Mouse (Mus musculus) megakaryocyte, adult 5-6 weeks (primary cell): Measurements from ENCODE around the gene Astn1. TPM values are rescaled to one million over a fixed set of nuclear protein-coding genes. Genes with fewer than 3 reads are reported as not detected.

Experiments used
- ATAC-seq: 2 replicates; pipeline ENCODE4 v1.8.0; 2016; ENCODE audit warnings: mild to moderate bottlenecking, inconsistent platforms; ENCODE audit not compliant: poor library complexity, severe bottlenecking
- total RNA-seq, 2 experiments: library from RNA; stranded (forward) in 1 of 2; stranded (reverse) in 1 of 2; fragments of 153-499, 151-499 nt in 1 of 2; fragments of 221-1000, 200-1000 nt in 1 of 2; gene quantifications; 2 replicates each; pipeline versions ENCODE4 v1.2.3 to v1.2.4; 2015 to 2017

Gene Astn1
- total RNA-seq, 2 experiments from 2014 or later = not detected

DNA sequence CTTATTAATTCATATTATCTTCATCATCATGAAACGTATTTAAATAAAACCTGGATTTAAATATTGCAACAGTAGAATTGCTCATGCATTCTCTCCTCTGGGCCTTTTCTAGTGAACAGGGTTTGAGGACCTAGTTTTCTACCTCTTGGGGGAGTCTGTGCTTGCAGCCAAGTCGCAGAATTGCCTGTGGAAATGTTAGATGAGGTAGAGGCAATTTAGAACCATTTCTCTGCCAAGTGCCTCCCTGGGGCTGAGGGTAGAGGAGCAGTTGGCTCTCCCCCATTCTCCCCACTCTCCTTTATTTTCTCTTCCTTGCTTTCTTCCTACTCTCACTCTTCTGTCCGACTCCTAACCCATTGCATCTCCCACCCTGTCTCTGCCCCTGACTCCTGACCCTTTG, 49.1 kb downstream of the Astn1 start:
- ATAC-seq = no peak

DNA sequence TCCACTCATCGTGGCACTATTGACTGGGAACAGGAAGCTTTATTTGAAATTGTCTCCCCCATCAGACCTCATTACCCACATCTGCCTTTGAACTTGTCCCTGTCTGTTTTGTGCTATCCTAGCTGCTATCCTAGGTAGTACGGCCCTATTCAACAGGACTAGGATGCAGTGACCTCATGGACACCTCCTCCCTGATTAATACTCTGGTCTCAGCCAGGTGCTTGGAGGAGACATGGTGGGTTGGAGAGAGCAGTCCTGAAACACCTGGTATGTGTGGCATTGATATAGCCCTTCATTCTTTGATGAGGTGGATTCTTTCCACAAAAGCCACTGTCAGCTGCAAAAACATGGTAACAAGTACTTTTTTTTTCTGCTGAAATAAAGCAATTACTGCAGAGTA, 52.1 kb downstream of the Astn1 start:
- ATAC-seq = no peak

DNA sequence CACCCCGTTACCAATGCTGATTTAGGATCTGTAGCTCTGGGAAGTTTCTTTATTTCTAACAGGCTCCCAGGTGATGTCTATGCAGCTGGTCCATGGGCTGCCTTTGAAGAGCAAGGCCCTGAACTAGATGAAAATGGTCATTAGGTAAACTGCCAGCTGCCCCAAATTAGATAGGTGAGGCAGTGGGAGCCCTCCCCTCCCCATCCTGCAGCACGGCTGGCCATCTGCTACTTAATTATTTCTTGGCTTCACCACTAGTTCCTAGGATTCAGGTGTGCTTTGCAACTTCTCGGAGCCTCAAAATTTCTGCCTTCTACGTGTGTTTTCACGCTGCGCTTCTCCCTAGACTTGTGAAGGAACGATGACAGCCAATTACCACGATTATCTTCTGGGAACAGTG, 59.4 kb downstream of the Astn1 start:
- no peak for ATAC-seq

DNA sequence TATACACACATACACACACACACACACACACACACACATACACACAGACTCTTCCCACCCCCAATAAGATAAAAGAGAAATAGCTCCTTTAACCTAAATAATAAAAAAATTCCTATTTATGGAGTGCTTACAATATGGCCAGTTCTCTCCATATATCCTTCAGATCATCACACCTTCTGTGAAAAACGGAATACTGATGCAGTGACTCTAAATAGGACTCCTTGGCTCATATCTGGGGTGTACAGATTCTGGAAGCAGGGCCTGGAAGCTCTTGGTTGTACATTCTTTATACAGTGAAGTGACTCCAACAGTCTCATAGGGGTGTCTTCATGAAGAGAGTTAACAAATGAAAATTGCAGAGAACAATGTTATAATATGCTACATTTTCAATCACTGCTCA, 60.7 kb downstream of the Astn1 start:
- no peak for ATAC-seq

DNA sequence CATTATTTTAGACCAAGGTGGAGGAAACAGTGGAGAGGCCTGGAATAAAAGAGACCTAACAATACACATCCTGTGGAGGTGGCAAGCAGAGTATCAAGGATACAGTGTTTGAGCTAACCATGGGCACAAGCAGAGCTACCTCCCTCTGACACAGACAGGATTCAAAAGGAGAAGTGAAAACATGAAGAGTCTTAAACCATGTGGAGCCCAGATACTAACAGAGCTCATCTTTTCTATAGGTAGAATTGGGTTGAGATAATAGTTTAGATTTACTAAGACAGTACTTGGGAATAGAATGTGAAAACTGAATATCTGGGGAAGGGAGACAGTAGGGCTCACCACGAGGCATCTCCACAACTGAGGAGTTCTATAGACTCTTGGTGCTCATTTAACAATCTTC, 84.0 kb downstream of the Astn1 start:
- no peak for ATAC-seq

DNA sequence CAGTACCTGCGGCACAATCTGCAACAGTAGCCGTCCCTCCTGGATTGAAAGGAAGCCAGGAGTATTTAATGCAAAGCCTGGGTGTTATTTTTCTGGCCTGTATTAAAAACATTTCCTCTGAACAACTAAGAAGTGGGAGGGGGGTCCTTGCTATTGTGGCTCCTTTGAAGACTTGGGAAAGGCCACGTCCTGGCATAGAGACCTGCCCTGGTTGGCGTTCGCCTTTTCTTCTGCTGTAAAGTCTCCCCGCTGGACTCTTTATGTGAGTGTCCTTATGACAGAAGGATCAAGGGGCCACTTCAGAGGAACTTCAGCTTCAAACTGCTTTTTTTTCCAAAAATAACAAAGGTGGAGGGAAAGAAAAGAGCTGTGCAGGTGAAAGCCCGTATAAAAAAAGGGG, 85.9 kb downstream of the Astn1 start:
- ATAC-seq = no peak

DNA sequence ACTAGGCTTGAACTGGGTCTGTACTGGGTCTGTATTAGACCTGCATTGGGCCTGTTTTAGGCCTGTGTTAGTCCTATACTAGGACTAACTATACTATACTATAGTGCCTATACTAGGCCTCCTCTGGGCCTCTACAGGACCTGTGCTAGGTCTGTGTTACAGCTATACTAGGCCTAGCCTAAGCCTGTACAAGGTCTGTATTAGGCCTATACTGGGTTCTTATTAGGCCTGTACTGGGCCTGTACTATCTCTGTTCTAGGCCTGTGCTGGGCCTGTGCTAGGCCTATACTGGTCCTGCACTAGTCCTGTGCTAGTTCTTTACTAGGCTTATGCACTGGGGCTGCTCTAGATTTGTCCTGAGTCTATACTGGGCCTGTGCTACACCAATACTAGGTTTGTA, 90.6 kb downstream of the Astn1 start:
- peak; percentile 15; the same call in 1 of the 2 replicates for ATAC-seq

DNA sequence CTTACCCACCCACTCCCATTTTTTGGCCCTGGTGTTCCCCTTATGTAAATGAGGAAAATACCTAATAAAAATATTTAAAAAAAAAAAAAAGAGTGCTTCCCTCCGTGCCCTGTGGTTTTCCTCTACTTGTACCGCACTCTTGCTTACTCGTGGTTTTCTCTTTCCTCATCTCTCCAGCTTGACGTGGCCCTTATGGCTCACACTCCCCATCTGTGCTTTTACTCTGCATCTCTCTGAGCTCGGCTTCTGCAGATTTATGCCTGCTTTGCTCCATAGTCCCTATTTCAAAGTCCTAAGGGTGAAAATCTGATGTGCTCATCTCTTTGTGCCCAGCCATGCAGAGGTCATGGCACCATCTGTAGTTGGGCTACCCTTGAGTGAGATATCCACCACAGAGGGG, 91.5 kb downstream of the Astn1 start:
- no peak for ATAC-seq

DNA sequence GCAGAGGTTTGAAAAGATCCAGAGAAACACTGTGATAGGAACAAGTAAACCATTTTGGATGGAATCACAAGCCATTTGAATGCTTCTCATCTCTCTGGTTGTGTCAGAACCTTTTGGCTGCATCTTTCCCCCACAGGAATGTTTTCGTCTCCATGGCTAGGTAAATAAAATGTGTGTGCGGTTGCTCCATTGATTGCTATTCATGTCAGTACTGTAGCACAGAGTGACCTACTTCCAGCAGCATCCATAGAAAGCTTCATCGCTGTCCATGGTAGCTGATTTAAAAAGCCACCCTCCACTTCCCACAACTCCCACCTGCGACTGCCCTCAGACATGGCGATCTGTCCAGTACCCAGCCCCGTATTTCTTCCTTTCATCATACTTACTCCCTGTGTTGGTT, 101.9 kb downstream of the Astn1 start:
- ATAC-seq = no peak

DNA sequence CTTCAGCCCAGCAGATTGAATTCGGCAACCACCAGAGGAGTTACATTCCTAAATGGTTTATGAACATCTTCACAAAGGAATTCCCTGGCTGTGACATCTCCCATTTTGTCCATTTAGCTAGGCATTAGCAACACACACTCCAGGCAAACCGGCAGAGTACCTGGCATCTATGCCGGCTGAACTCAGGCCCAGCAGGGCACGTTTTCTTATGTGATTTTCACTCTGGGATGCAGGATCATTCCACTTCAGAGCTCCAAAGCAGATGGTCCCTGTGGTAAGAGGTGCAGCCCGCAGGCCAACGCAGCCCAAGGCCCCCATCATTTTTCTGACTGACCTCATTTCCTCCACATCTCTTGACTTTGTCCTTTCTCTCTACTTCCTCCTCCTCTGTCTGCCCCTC, 103.2 kb downstream of the Astn1 start:
- ATAC-seq = no peak

DNA sequence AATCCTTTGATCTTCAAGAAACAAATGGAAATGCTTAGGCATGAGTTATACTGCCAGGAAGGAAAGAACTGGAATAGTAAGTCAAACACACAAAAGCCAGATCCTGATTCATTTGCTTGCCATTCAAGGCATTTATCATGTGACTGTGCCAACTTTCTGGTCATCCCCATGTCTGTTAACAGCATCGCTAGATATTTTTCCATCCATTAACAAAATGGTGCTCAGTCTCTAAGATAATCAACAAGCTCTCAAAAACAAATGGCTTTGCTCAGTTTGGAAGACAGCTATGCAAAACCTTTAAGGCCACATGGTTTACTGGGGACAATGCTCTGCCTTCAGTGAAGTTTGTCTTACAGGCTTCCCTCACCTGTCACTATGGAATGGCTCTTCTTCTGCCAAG, 115.8 kb downstream of the Astn1 start:
- ATAC-seq = no peak

DNA sequence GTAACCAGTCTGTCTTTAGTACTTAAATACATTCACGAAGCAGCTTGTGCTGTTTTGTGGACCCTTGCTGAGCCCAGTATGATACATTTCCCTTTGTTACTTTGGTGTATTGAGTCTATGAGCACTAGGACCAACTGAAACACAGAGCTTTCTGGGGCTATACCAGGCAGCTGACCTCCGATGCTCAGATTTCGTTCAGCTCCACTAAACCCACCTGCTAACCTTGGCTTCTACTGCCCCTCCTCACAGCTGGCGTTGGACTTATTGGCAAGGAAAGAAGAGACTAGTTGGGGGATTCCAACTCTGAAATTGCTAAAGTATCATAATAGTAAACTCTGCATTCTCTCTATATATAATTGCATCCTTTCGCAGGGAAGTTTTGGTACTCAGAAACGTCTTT, 118.2 kb downstream of the Astn1 start:
- no peak for ATAC-seq

DNA sequence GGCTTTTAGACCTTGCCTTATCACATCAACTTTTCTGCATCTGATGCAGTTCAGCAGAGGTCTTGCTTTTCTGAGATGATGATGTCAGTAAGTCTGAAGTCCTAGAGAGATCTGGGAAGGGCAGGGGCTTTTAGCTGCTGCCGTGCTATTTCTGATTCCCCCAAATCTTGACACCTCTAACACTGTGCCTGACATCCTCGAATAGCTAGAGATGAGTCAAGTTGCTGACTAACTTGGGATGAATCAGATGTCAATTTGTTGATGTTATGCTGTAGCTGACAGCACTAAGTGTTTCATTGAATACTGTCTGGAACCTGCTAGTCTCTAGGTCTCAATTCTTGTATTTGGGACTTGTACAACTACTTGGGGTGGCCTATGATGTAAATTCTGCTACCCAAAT, 121.7 kb downstream of the Astn1 start:
- ATAC-seq = no peak

DNA sequence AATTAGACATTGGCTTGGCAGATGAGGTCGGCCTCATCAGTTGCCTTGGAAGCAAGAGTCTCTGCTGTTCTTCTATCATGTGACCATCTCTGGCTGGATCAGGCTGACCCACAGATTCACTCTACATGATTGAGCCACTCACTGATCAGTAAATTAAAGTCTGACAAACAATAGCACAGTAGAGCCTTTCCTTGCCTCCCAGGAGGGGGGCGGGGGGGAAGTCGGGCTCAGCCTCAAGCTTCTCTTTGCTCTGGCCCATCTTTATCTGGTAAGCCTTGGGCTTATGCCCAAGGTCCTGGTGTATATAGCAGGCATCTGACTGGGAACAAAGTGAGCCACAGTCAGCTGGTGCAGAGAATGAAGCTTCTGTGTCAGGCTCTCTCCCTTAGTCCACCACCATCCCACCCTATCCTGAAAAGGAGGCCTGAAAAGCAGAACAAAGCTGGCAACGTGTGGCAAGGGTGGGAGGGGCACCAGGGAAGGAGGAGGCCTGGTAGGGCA, 127.5 kb downstream of the Astn1 start:
- ATAC-seq = no peak

DNA sequence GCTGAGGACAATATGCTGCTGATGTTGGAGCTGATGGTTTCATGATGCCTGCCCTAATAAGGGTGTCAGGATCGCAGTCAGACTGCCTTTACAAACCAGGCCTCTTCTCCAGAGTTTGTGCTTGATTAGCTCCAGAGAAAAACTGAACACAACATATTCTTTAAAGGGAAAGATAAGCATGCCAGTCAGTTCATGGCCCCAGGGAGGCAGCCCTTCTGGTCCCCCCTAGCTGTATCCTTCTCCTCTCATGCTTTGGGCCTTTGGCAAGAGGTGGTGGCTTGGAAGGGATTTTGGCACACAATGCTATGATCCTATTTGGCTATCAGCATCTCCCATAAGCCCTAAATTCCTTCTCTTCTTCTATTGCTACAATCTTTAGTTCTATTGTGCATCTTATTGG, 128.1 kb downstream of the Astn1 start:
- ATAC-seq = no peak

DNA sequence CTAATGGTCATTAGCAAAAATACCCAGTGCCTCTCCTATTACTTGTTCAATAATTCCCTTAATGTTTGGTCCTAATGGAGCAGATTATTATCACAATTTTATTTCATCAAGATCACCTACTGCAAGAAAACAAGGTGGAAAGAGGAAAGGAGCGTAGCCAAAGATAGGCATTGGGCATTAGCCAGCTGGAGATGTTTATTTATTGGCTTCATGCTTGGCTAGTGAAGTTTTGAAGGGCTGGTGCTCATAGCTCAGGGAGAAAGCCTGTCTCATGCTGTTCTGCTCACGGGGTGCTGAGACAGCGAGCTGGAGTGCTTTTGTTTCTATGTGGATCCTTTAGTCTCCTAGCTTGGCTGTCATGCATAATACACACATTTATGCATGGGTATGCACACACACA, 131.2 kb downstream of the Astn1 start:
- ATAC-seq = no peak

DNA sequence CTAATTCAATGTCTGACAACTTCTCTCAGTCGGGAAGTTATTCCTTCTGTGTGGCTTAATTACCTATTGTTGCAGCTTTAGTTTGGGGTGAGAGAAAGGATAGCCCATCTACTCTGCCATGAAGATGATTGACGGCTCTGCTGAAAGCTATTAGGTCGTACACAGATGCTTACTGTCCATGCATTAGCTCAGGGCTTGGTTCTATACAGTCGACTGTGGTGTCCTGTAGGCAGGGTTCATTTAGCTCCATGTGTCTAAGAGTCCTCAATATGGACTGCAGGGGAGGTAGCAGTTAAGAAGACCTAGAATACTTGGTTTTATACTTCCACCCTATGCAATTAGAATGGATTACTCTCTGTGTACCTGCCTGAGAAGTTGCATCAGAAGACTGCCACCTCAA, 138.1 kb downstream of the Astn1 start:
- ATAC-seq = no peak

DNA sequence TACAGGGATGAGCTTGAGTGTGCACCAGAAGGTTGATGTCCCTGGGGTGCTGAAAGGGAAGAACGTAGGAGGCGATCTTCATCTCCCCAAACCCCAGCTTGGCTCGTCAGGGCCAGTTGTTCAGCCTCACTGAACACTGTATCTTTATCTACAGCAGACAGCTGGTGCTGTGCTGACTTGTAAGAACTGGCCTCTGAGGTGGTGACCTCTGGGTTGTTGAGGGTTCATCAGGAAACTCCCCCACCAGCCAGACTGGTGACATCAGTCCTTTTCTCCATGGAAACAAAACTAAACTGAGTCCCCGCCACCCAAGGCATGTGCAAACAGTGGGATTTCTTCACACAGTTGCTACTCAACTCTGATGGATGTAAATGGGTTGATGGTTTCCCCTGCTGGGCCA, 138.9 kb downstream of the Astn1 start:
- ATAC-seq = no peak

DNA sequence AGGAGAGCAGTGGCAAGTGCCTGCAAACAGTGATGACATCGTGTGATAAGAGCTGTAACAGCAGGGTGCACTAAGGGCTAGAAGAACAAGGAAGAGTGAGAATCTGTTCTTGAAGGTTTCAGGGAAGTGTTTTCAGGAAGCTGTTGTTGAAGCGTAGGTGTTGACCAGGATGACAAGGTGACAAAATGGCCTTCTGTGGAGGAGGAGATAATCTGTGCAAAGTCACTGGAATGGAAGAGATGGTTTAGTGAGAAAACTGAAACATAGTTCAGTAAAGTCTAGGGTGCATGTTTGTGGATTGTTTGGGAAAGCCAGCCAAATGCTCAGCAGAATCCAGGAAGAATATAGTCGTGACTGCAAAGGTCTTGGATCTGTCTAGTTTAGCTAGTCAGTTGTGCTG, 145.5 kb downstream of the Astn1 start:
- no peak for ATAC-seq

DNA sequence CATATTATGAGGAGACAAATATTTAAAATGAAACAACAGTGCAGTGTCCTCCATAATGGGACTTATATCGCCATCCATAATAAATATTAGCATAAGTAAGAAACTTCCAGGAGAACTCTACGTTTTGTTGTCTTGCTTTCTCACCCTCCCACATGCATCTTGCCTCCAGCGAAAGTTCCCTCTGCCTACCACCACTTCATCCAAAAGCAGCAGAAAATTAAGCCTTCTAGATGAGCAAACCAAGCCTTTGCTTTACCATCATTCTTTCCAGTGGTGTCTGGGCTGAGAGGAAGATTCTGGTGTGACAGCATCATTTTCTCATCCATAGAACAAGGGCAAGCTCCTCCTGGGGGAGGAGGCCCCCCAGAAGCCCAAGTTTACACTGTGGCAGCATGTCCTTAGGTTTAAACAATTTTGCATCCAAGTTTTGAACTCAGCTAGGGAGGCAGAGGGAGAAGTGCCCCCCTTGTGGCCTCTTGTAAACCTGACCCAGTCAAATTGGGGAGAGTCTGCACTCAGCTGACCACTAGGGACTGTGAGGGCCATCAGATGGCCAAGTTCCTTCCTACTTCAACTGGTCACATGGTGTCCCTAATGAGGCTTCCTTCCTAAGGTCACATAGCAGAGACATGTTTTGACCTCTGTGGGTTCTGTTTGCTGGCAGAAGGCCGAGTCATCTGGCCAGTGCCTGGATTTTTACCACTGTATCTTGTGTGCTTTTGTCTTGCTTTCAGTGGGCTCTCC, 147.2 kb downstream of the Astn1 start:
- ATAC-seq = no peak

DNA sequence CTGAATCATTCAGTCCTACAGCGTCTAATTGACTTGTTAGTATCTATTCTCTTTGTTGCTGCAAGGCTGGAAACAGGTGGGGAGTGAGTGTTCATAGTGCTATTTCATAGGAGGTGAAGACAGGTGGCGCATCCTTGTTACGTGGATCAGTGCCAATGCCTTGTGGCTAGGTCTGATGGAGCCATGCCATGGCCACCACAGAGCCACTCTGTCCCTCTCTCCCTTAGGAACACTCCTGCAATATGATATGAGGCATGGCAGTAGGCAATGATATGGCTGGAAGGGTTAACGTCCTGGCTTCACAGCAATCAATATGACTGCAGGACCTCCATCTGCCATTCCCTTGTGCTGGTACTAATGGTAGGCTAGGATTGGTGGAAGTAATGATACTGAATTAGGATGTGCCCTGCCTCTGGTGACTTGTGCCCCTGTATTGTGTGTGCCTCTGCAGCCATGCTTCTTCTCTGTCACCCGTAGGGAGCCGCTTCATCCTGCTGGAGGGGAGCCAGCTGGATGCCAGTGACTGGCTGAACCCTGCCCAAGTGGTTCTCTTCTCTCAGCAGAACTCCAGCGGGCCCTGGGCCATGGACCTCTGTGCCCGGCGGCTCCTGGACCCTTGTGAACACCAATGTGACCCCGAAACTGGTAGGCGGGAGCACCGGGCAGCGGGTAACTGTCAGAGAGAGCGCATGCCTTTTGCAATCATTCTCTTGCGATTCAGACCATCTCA, 148.6 kb downstream of the Astn1 start:
- ATAC-seq = no peak

DNA sequence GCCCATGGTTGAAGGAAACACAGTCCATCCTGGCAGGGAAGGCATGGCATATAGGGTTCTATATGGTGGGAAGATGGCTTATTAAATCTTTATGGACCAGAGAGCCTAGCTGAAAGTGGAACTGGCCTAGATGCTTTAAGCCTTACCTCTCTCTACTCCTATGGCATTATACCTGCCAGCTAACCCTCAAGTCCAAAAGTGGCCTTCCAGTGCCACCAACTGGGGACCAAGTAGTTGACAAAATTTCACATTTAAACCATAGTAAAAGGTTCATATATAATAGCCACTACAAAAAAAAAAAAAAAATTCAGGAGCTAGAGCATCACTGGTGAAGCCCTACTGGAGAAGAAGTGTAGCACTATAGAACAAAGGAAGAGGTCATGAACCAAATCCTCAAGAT, 150.0 kb downstream of the Astn1 start:
- ATAC-seq = no peak

DNA sequence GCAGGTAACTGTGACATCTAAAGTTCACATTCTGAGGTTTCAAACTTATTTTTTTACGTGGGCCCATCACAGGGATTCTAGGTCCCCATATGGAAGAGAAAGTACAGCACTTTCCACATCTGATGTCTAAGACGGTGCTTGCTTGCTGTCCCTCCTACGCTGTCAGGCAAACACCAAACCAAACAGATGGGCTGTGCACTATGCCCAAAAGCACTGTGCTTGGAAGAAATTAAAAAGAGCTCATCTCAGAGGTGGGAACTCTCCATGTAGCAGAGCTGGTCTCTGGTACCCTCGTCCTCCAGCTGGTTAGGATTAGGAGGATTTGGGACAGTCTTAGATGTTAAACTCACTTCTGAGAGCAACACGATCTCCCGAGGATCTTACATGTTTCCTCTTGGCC, 150.6 kb downstream of the Astn1 start:
- ATAC-seq = no peak
